Mouse (Mus musculus): ENCODE data around the gene Rimbp3. TPM values are rescaled to one million over a fixed set of nuclear protein-coding genes. Genes with fewer than 3 reads are reported as not detected.
A peak's percentile ranks its signal among the peaks of the same experiment; 100 is the strongest.
"Not testable (repeated sequence)": the region's sequence is repeated elsewhere in the genome, so short reads cannot be mapped to it uniquely, and the experiment has no call there.

Rimbp3 gene
- total RNA-seq, 2 experiments from 2014 or later = 1.8 to 2.0 TPM

GRCm38 (mm10) chr16:17216934-17217633 lies 8.7 kb downstream of the Rimbp3 start:
- no peak for DNase-seq (ENCODE audit: low spot score in 2 of 2)

GRCm38 (mm10) chr16:17220127-17220733 lies 11.8 kb downstream of the Rimbp3 start:
- no peak for DNase-seq (ENCODE audit: low spot score in 2 of 2)

- peak; percentile 98 to 100 for DNase-seq (ENCODE audit: low spot score in 2 of 2)
Observed at GRCm38 (mm10) chr16:17222197-17222596, 13.8 kb downstream of the Rimbp3 start.

- DNase-seq (ENCODE audit: low spot score in 2 of 2) = no peak
Observed at GRCm38 (mm10) chr16:17225584-17225983, 17.2 kb downstream of the Rimbp3 start.

GRCm38 (mm10) chr16:17226496-17226895 lies 18.1 kb downstream of the Rimbp3 start:
- no peak for DNase-seq (ENCODE audit: low spot score in 2 of 2)

DNA sequence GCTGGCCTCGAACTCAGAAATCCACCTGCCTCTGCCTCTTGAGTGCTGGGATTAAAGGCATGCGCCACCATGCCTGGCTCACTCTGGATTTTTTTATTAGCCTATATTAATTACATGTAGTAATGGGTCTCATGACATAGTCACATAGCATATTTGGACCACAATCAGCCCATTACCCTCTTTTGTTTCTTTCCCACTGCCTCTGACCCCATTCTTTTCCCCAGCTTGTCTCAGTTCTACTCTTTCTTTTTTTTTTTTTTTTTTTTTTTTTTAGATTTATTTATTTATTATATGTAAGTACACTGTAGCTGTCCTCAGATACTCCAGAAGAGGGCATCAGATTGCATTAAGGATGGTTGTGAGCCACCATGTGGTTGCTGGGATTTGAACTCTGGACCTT lies 23.1 kb downstream of the Rimbp3 start:
- not testable (repeated sequence) for DNase-seq (ENCODE audit: low spot score in 2 of 2)

DNA sequence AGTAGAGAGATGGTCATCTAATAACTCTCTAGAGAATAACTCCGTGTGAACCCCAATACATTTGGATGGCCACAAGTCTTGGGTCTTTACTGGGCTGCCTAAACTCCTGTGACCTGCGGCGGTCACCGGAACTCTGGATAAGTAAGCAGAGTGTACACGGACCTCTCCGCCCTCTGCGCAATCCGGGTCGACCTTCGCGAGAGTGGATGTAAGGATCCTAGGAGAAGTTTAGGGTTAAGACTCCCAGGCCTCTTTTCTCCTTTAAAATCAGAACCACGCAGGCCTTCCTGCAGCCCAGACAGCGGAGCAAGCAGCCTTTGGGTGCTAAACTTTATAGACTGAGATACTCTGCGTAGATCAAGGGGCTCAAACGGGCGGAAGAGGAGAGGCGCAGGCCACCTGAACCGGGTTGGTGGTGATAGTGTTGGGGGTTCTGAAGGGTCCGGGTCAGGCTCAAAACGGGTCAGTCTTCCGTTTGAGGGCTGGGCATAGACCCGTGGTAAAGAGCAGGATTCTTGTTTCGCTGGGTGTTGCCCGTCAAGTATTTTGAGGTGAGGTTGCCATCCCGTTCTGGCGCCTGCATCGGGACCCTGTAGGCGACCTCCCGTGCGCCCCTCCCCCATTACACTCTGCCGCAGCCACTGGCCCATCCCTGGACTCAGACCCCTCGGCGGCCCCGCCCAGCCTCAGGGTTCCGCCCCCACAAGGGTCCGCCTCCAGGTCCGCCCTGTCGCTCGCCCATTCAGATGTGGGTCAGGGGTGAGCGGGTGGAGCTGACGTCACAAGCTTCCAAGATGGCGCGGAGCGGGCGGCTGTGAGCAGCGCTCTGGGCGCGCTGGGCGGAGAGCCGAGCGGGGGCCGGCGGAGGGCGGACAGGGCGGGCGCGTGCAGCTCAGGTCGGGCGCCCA lies 24.6 kb downstream of the Rimbp3 start, which contains the start of gene Hic2:
Hic2 (plus strand) TSS at position 779 of the 908 bp plus-strand sequence.
- peak; percentile 89 for DNase-seq (ENCODE audit: low spot score in 2 of 2)

DNA sequence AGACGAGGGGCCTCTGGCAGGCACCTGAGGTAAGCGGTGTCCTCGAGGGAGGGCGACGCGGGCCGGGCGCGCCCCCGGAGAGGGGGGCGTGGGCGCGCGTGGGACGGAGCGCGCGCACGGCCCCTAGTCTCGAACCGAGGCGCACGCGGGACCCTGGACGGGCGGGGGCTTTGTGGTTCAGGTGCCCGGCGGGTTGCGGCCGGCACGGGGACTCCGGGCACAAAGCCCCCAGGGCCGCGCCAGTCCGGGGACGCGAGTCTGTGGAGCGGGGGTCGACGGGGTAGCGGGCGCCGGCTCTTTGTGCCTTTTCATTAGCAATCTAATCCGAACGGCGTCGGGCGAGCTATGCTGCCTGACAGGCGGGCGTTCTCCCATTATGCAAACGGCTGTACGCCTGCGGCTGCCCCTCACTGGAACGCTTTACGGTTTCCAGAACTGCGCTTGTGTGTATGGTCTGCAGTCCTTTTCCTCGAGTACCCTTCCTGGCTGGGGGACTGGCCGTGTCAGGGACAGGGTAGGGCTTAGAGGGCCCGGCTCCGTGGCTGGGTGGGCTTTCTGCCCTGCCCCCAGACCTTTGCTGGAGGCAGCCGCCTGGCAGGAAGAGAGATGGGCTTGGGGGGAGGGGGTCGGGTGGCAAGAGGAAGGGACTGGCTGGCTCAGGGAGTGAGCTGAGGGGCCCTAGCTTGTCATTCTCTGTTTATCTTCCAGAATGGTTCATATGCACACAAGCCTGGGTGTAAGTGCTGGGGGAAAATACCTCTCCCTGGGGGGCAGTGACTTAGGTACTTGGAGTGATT lies 25.5 kb downstream of the Rimbp3 start:
- DNase-seq (ENCODE audit: low spot score in 2 of 2) = peak; percentile 21 to 26

- DNase-seq (ENCODE audit: low spot score in 2 of 2) = peak; percentile 55 to 62
Observed at GRCm38 (mm10) chr16:17234499-17234895, 26.1 kb downstream of the Rimbp3 start.

- DNase-seq (ENCODE audit: low spot score in 2 of 2) = peak; percentile 59 to 61
Observed at GRCm38 (mm10) chr16:17234916-17235665, 26.7 kb downstream of the Rimbp3 start.

DNA sequence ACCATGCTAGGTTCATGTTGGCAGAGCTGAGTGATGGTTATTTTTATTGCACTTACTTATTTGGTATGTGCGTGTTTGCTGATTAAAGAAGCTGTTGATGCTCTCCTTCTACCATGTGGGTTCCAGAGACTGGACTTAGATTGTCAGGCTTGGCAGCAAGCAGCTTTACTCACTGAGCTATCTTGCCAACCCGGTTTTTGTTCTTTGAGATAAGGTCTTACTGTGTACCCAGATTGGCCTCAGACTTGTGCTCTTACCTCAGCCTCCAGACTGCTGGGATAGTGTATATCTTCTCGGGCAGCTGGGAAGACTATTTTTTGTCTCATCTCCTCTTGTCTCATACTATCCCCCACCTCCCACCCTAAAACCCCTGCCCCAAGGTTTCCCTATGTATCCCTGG lies 29.2 kb downstream of the Rimbp3 start:
- DNase-seq (ENCODE audit: low spot score in 2 of 2) = no peak

DNA sequence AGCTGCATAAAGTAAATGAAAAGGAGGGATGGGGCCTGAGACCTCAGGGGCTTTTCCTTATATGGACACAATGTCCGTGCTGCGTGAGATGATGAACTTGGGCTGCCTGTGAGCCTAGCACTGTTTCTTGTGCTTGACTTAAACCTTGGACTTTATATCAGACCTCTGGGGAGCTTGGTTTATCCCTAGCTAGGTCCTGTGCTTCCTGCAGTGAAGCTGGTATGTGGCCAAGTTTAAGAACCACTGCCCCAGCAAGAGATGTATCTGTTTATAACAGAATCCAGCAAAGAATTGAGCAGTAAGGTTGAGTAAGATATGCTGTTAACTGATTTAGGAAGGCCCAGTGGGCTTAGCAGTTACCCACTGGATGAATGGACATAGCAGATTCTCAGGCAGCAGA lies 31.0 kb downstream of the Rimbp3 start:
- DNase-seq (ENCODE audit: low spot score in 2 of 2) = no peak

GRCm38 (mm10) chr16:17243731-17244130 lies 35.3 kb downstream of the Rimbp3 start:
- DNase-seq (ENCODE audit: low spot score in 2 of 2) = no peak

DNA sequence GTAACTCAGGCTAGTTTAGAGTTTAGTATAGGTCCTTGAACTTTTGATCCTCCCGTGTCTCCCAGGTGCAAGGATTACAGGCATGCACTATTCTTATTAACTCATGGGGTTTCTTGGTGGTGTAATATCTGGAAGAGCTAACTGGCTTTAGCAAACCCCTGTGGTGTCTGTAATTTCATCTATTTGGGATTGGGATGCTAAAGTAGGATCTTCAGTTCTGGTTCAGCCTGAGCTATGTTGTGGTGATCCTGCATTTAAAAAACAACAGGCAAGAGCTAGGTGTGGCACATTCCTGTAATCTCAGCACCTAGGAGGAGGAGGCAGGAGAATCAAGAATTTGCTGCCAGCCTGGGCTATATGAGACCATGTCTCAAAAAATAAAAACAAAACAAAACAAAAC lies 36.6 kb downstream of the Rimbp3 start:
- no peak for DNase-seq (ENCODE audit: low spot score in 2 of 2)

DNA sequence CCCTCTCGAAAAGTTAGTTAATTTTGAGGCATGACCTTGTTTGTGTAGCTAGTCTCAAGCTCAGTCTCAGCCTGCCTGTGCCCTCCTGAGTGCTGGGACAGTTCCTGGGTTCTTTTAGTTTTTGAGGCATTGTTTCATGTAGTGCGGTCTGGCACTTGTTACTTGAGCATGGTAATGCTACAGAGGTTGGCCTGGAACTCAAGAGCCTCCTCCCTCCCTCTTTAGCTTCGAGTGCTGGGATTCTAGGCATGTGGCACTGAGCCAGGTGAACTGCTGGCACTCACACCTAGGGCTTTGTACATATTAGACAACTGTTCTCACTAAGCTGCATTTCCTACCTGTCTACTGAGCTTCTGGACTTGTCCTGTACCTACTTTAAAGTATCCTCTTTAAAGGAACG lies 39.3 kb downstream of the Rimbp3 start:
- DNase-seq (ENCODE audit: low spot score in 2 of 2) = no peak

- no peak for DNase-seq (ENCODE audit: low spot score in 2 of 2)
Observed at GRCm38 (mm10) chr16:17249135-17249534, 40.7 kb downstream of the Rimbp3 start.

GRCm38 (mm10) chr16:17251539-17251938 lies 43.1 kb downstream of the Rimbp3 start:
- no peak for DNase-seq (ENCODE audit: low spot score in 2 of 2)

DNA sequence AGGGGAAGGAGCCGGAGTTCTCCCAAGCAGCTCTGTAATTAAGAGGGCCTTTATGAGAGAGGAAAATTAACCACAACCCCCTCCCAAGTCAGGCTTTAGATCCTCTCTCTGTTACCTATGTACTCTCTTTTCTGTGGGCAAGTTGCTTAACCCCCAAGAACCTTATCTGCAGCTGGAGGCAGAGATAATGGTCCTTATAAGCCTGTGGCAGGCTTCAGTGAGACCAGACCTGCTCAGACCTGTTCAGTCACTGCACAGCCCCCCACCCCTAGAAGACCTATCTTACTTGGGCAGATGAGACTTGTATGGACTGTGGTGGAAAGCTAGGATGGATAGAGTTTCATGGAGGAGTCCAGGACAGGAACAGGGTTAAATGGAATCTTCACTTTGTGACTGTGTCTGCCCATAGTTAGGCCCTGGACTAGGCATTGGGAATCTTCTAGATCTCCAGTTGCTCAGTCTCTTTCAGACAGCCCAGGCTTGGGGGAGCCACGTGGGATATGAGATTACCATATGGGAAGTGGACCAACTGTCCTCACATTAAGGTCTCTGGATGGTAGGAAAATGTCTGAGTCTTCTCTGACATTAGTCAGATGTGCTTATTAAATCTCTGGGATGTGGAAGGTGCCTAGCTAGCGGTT lies 43.8 kb downstream of the Rimbp3 start:
- DNase-seq (ENCODE audit: low spot score in 2 of 2) = no peak

- no peak for DNase-seq (ENCODE audit: low spot score in 2 of 2)
Observed at GRCm38 (mm10) chr16:17252841-17253240, 44.4 kb downstream of the Rimbp3 start.

All from left cerebral cortex, adult 18-20 months (tissue).